Mouse (Mus musculus) 3T3-L1 (cell line): ENCODE results near the gene Gng11.

Experiments
- DNase-seq: peaks from one replicate; pipeline ENCODE4 v3.0.0-alpha.2; 2015; ENCODE audit warnings: low read depth, low spot score

Gng11 gene

GRCm38 (mm10) chr6:4003890-4004306, at the start of gene Gng11:
Gng11 (plus strand) TSS chr6:4003904.
- DNase-seq = peak; percentile 81

GRCm38 (mm10) chr6:3954969-3955368, 48.7 kb upstream of the Gng11 start:
- no peak for DNase-seq

GRCm38 (mm10) chr6:3967676-3968626, 35.8 kb upstream of the Gng11 start:
- DNase-seq = no peak

GRCm38 (mm10) chr6:3973679-3974078, 30.0 kb upstream of the Gng11 start:
- DNase-seq = peak; percentile 15

GRCm38 (mm10) chr6:3982661-3983284, 20.9 kb upstream of the Gng11 start:
- DNase-seq = no peak

GRCm38 (mm10) chr6:3988750-3989149, 15.0 kb upstream of the Gng11 start, which contains the start of gene Tfpi2:
Tfpi2 (minus strand) TSS chr6:3988919.
- no peak for DNase-seq

- DNase-seq = no peak
These were observed 10.2 kb upstream of the Gng11 start, which contains the start of gene Gngt1 for GRCm38 (mm10) chr6:3993492-3993891. Gngt1 (plus strand) TSS chr6:3993792.

- peak; percentile 50 for DNase-seq
These were observed 5.6 kb upstream of the Gng11 start for GRCm38 (mm10) chr6:3998089-3998488.

GRCm38 (mm10) chr6:3999296-3999695, 4.4 kb upstream of the Gng11 start:
- no peak for DNase-seq

- peak; percentile 35 for DNase-seq
These were observed 3.0 kb upstream of the Gng11 start for GRCm38 (mm10) chr6:4000716-4001115.

GRCm38 (mm10) chr6:4003445-4003844, 259 bp upstream of the Gng11 start:
- DNase-seq = no peak

GRCm38 (mm10) chr6:4004808-4005207, 1.1 kb downstream of the Gng11 start:
- DNase-seq = peak; percentile 15

GRCm38 (mm10) chr6:4008501-4009040, 4.9 kb downstream of the Gng11 start:
- no peak for DNase-seq

- no peak for DNase-seq
These were observed 5.8 kb downstream of the Gng11 start for GRCm38 (mm10) chr6:4009548-4009947.

GRCm38 (mm10) chr6:4022645-4023044, 18.9 kb downstream of the Gng11 start:
- DNase-seq = no peak

- no peak for DNase-seq
These were observed 22.7 kb downstream of the Gng11 start for GRCm38 (mm10) chr6:4026367-4026766.

GRCm38 (mm10) chr6:4030956-4031355, 27.3 kb downstream of the Gng11 start:
- DNase-seq = peak; percentile 85

GRCm38 (mm10) chr6:4041821-4042220, 38.1 kb downstream of the Gng11 start:
- no peak for DNase-seq

- no peak for DNase-seq
These were observed 43.5 kb downstream of the Gng11 start for GRCm38 (mm10) chr6:4047200-4047599.

- DNase-seq = peak; percentile 21
These were observed 49.1 kb downstream of the Gng11 start for GRCm38 (mm10) chr6:4052843-4053242.

GRCm38 (mm10) chr6:4054387-4054786, 50.7 kb downstream of the Gng11 start:
- DNase-seq = peak; percentile 21
